Mouse (Mus musculus) lung, embryonic 14.5 days (tissue): ENCODE data around the gene Rprml. TPM values are rescaled to one million over a fixed set of nuclear protein-coding genes. Genes with fewer than 3 reads are reported as not detected.
"Not testable (repeated sequence)": the region's sequence is repeated elsewhere in the genome, so short reads cannot be mapped to it uniquely, and the experiment has no call there.

ENCODE experiments used
- ATAC-seq: fragments of 200-750 bp; cut with Nextera tagmentation; 2 replicates; pipeline ENCODE4 v1.8.0; 2017; ENCODE audit warnings: mild to moderate bottlenecking, moderate TSS enrichment, moderate library complexity; ENCODE audit not compliant: insufficient read depth
- DNase-seq: peaks from one replicate; pipeline ENCODE4 v3.0.0-alpha.2; 2015
- H3K27ac ChIP-seq: fragments of 300-500 bp; sonication (generic); 2 replicates; pipeline ENCODE4 v1.5.1; 2014; ENCODE audit warnings: low read depth, mild to moderate bottlenecking, moderate library complexity
- H3K27me3 ChIP-seq: fragments of 300-500 bp; sonication (generic); 2 replicates; pipeline ENCODE4 v1.6.1; 2014; ENCODE audit warnings: low read length, control low read depth; ENCODE audit not compliant: insufficient read depth
- H3K36me3 ChIP-seq: fragments of 300-500 bp; sonication (generic); 2 replicates; pipeline ENCODE4 v1.6.1; 2014; ENCODE audit warnings: control low read depth; ENCODE audit not compliant: insufficient read depth
- H3K4me1 ChIP-seq: fragments of 300-500 bp; sonication (generic); 2 replicates; pipeline ENCODE4 v1.6.1; 2014; ENCODE audit warnings: antibody characterized with exemption, control low read depth; ENCODE audit not compliant: insufficient read depth
- H3K4me2 ChIP-seq: fragments of 300-500 bp; sonication (generic); 2 replicates; pipeline ENCODE4 v1.6.1; 2014; ENCODE audit warnings: mild to moderate bottlenecking
- H3K4me3 ChIP-seq: fragments of 300-500 bp; sonication (generic); 2 replicates; pipeline ENCODE4 v1.5.1; 2014; ENCODE audit warnings: low read depth, low read length
- H3K9ac ChIP-seq: fragments of 300-500 bp; sonication (generic); 2 replicates; pipeline ENCODE4 v1.6.1; 2014
- H3K9me3 ChIP-seq: fragments of 300-500 bp; sonication (generic); 2 replicates; pipeline ENCODE4 v1.6.1; 2016; ENCODE audit warnings: low read depth, low read length, control low read depth
- CTCF ChIP-seq: IDR thresholded peaks from 2 replicates; pipeline ENCODE4 v1.5.1; 2016; ENCODE audit warnings: antibody characterized with exemption, low read depth
- WGBS: fragments of 180-500 bp; shearing (Covaris S2); extraction: QIAGEN DNeasy Blood & Tissue Kit; methylation state at CpG from one replicate; pipeline ENCODE4 v1.1.7; 2014; 5-methylcytosine and 5-hydroxymethylcytosine counted together
- polyA plus RNA-seq: library from polyadenylated mRNA; unstranded; fragments of >200 nt; fragmentation: Nextera tagmentation; extraction: Ambion mirVana; gene quantifications from 2 replicates; pipeline ENCODE4 v1.2.1, GENCODE M21; 2014

Gene Rprml
- polyA plus RNA-seq, 1 experiment from 2014 or later, result not detected

DNA sequence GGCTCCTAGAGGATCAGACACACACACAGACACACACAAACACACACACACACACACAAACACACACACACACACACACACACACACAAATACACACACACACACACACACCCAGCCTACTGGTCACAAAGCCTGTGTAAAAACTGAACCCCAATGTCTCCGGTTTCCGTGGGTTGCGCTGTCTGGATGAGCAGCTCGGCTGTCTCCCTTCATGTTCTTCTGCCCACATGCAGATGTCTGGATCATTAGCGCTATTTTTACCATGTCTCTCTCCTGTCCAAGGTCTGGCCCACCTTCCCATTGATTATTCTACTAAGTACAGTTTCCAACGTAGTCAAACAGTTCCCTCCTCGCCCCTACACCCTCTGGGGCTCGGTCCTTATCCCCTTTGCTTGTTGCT lies 13.7 kb downstream of the Rprml start:
- H3K4me2 ChIP-seq, result no peak overlapping the region
- TF ChIP-seq CTCF, result no peak
- DNase-seq, result no peak
- no peaks in the 10 kb centered on the region for H3K9me3 ChIP-seq
- H3K9ac ChIP-seq, result no peak overlapping the region
- H3K36me3 ChIP-seq, result no peaks in the 10 kb centered on the region
- H3K4me3 ChIP-seq, result no peak overlapping the region
- H3K27me3 ChIP-seq, result no peaks in the 10 kb centered on the region
- ATAC-seq, result no peak
- H3K4me1 ChIP-seq, result no peaks in the 10 kb centered on the region
- WGBS, result 79% methylated on average over 8 of the region's 8 CpGs
- H3K27ac ChIP-seq, result no peak overlapping the region

DNA sequence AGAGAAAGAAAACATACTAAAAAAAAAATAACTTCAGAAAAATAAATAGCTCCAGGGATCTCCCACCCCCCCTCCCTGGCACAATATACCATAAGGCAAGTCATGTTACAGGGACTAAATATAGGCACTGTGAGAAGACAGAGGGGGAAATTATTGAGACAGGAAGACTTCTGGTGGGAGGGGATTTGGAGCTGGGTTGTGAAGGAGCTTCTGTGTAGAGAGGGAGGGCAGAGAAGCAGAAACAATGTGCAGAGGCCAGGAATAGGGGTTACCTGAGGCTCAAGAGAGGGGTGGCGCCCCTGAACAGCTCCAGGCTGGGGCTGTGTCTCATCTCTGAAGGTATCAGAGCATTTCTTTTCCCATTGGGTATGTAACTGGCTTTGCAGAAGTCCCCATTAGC lies 16.3 kb downstream of the Rprml start:
- H3K4me2 ChIP-seq, result no peak overlapping the region
- H3K9ac ChIP-seq, result no peak overlapping the region
- H3K4me3 ChIP-seq, result no peak overlapping the region
- no peaks in the 10 kb centered on the region for H3K4me1 ChIP-seq
- no peak for TF ChIP-seq CTCF
- DNase-seq, result no peak
- no peaks in the 10 kb centered on the region for H3K9me3 ChIP-seq
- H3K36me3 ChIP-seq, result no peaks in the 10 kb centered on the region
- no peaks in the 10 kb centered on the region for H3K27me3 ChIP-seq
- no peak overlapping the region for H3K27ac ChIP-seq
- ATAC-seq, result no peak
- WGBS, result 62% methylated on average over 1 of the region's 1 CpGs

DNA sequence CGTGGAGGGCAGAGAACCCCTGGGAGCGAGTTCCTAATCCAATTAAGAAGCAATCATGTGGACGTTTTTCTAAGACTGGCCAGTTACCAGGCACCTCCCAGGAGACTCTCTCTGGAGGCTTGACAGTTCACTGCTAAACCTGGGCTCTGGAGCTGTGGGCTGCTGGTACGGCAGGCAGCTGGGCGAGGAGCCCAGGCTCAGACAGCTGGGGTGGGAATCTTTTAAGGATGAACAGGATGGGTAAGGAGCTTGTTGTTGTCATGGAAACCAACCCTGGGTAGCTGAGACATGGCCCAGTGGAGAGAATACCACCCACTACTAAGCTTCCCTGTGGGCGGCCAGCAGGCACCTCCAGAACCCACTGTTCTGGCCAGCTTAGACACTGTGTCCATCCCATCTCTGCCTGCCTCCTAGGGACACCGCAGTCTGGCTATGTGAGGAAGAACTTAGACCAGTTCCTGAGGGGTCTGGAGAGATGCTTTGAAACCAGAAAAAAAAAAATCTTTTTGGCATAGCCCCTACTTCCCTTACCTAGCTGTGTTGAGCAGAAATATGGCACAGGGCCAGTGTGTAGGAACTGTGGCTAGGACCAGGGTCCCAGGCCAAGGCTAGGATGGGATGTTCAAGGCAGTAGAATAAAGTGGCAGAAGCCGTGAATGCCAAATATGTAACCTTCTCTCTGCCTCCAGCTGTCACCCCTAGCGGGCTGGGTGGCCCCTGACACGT lies 17.0 kb downstream of the Rprml start:
- no peak overlapping the region for H3K27ac ChIP-seq
- H3K27me3 ChIP-seq, result no peaks in the 10 kb centered on the region
- H3K9ac ChIP-seq, result no peak overlapping the region
- no peaks in the 10 kb centered on the region for H3K9me3 ChIP-seq
- no peak for TF ChIP-seq CTCF
- ATAC-seq, result no peak
- 36% methylated on average over 10 of the region's 10 CpGs for WGBS
- H3K36me3 ChIP-seq, result no peaks in the 10 kb centered on the region
- H3K4me3 ChIP-seq, result no peak overlapping the region
- DNase-seq, result no peak
- no peaks in the 10 kb centered on the region for H3K4me1 ChIP-seq
- no peak overlapping the region for H3K4me2 ChIP-seq

DNA sequence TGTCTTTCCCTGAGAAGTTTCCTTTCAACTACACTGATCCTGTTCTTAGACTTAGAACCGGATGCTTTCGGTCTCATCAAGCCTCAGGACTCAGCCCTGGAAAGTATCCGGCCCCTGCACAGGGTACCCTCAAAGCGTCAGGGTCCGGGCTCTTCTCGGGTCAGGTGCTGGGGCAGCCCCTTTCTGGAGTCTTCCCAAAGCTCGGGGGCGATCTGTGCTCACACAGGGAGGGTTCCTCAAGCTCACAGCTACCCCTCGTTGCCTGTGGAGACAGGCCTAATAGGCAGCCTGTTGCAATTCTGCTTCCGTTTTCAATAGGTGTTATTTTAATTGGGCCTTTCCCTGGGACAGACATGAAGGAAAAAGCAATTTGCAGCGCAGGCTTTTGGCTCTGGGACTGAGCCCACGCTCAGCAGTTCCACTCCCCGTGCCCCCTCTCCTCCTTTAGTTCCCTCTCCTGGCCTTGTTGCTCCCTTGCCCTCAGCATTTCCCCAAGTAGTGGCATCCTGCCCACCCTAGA lies 17.6 kb downstream of the Rprml start:
- no peak for TF ChIP-seq CTCF
- no peak overlapping the region for H3K9ac ChIP-seq
- ATAC-seq (no peak), DNase-seq (no peak)
- H3K9me3 ChIP-seq, result no peaks in the 10 kb centered on the region
- no peak overlapping the region for H3K4me2 ChIP-seq
- H3K36me3 ChIP-seq, result no peaks in the 10 kb centered on the region
- 72% methylated on average over 13 of the region's 13 CpGs for WGBS
- no peak overlapping the region for H3K4me3 ChIP-seq
- no peaks in the 10 kb centered on the region for H3K4me1 ChIP-seq
- no peak overlapping the region for H3K27ac ChIP-seq
- H3K27me3 ChIP-seq, result no peaks in the 10 kb centered on the region

DNA sequence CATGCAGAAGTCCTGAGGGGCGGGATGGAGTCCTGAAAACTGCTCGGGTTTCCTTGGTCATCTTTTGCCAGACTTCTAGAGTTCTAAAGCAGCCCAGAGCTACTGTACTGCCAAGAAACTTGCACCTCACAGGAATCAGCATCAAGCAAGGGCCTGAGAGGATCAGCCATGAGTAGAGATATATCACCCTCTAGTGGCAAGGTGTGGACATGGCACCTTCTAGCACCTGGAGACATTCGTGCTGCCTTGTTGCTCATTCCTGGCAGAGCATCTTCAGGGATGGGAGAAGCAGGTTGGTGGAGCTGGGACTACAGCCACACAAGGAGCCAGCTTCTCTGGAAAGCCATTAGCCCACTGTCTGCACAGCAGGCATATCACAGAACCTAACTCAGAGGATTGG lies 26.2 kb downstream of the Rprml start:
- Histone ChIP-seq H3K9ac (no peak overlapping the region), H3K36me3 (peaks cover 41% of the 10 kb centered on the region), H3K27me3 (no peaks in the 10 kb centered on the region), H3K27ac (no peak overlapping the region), H3K9me3 (no peaks in the 10 kb centered on the region), H3K4me2 (no peak overlapping the region), H3K4me3 (no peak overlapping the region), H3K4me1 (no peaks in the 10 kb centered on the region)
- 30% methylated on average over 3 of the region's 3 CpGs for WGBS
- ATAC-seq (no peak), DNase-seq (peak; percentile 80)
- peak; percentile 90 for TF ChIP-seq CTCF

DNA sequence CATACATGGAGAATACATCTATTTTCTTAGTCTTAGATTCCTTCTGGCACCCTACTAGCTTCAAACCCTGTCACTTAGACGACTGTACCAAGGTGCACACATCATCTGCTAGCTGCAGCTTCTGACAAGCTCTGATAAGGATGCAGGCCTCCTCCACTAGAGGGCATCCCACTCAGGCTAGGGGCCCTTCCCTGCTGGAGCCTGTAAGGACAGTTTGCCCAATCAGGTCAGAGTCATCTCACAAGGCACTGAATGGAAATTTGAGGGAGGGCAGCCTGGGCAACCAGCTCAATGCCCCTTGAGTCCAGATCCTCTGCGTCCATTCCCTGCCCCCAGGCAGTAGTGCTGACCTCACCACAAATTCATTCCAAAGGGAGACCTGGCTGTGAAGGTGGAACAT lies 27.7 kb downstream of the Rprml start:
- not testable (repeated sequence) for H3K4me3 ChIP-seq, ATAC-seq, H3K9me3 ChIP-seq, H3K27ac ChIP-seq, H3K27me3 ChIP-seq, H3K4me1 ChIP-seq, H3K9ac ChIP-seq, H3K4me2 ChIP-seq
- 40% methylated on average over 2 of the region's 2 CpGs for WGBS
- H3K36me3 ChIP-seq, result peaks cover 54% of the 10 kb centered on the region
- TF ChIP-seq CTCF, result peak; percentile 66
- DNase-seq, result peak; percentile 67

DNA sequence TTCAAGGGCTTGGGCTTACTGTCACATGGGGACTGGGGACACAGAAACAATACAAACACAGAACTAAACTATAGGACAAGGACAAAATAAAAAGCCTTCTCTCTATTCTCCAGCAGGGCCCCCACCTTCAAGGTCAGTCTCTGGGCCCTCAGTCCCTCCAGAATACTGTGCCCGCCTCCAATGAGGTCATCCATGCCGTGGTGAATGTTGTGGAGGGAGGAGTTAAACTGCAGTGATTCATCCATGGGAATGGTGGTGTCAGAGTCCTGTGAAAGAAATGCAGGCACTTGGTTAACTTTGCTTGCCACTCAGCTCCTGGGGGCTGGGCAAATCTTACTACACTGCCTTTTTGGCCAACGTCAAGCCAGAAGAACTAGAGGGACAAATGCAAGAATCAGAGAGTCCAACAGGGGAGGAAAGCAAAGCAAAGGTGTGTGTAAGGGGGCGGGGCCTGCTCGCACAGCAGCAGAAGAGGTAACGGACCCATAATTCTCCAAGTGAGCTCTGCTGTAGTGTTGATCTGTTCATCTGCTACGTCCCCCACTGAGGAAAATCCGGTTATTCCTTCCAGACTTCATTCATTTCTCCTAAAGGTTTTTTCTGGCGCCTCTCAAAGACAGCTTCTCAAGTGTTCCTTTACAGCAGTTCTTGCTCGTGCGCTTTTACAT lies 34.4 kb downstream of the Rprml start:
- no peaks in the 10 kb centered on the region for H3K4me1 ChIP-seq
- no peak for DNase-seq
- H3K27me3 ChIP-seq, result no peaks in the 10 kb centered on the region
- H3K27ac ChIP-seq, result no peak overlapping the region
- no peak for TF ChIP-seq CTCF
- H3K36me3 ChIP-seq, result peaks cover 92% of the 10 kb centered on the region
- H3K4me2 ChIP-seq, result no peak overlapping the region
- H3K4me3 ChIP-seq, result no peak overlapping the region
- H3K9me3 ChIP-seq, result no peaks in the 10 kb centered on the region
- no peak for ATAC-seq
- 74% methylated on average over 11 of the region's 11 CpGs for WGBS
- no peak overlapping the region for H3K9ac ChIP-seq
